Mouse (Mus musculus) stomach, embryonic 14.5 days (tissue): ENCODE measurements around the gene Fam219b. TPM values are rescaled to one million over a fixed set of nuclear protein-coding genes. Genes with fewer than 3 reads are reported as not detected.

ENCODE experiments used
- ATAC-seq: fragments of 200-750 bp; cut with Nextera tagmentation; 2 replicates; pipeline ENCODE4 v1.8.0; 2017; ENCODE audit warnings: low read depth, moderate TSS enrichment; ENCODE audit not compliant: insufficient number of reproducible peaks, insufficient read depth, low FRiP score
- H3K27ac ChIP-seq: fragments of 300-500 bp; sonication (generic); 2 replicates; pipeline ENCODE4 v1.5.1; 2014; ENCODE audit warnings: mild to moderate bottlenecking, low read length, moderate library complexity, mixed read lengths
- H3K27me3 ChIP-seq: fragments of 300-500 bp; sonication (generic); 2 replicates; pipeline ENCODE4 v1.6.1; 2014; ENCODE audit warnings: low read length, control low read depth, mixed read lengths; ENCODE audit not compliant: control insufficient read depth, insufficient read depth
- H3K36me3 ChIP-seq: fragments of 300-500 bp; sonication (generic); 2 replicates; pipeline ENCODE4 v1.6.1; 2014; ENCODE audit warnings: mild to moderate bottlenecking, control low read depth, low read length, moderate library complexity, mixed read lengths; ENCODE audit not compliant: control insufficient read depth, insufficient read depth
- H3K4me1 ChIP-seq: fragments of 300-500 bp; sonication (generic); 2 replicates; pipeline ENCODE4 v1.6.1; 2014; ENCODE audit warnings: low read length, control low read depth, mixed read lengths; ENCODE audit not compliant: control insufficient read depth, insufficient read depth
- H3K4me2 ChIP-seq: fragments of 300-500 bp; sonication (generic); replicated peaks from 2 replicates; pipeline ENCODE4 v1.6.1; 2014; ENCODE audit warnings: low read depth, low read length, control low read depth
- H3K4me3 ChIP-seq: fragments of 300-500 bp; sonication (generic); 2 replicates; pipeline ENCODE4 v1.5.1; 2014; ENCODE audit warnings: low read depth, low read length, control low read depth
- H3K9ac ChIP-seq: fragments of 300-500 bp; sonication (generic); replicated peaks from 2 replicates; pipeline ENCODE4 v1.6.1; 2014; ENCODE audit warnings: low read depth, mild to moderate bottlenecking, control low read depth, low read length, moderate library complexity, mixed read lengths
- H3K9me3 ChIP-seq: fragments of 300-500 bp; sonication (generic); 2 replicates; pipeline ENCODE4 v1.6.1; 2016; ENCODE audit warnings: low read depth, low read length, control low read depth; ENCODE audit not compliant: control insufficient read depth
- WGBS: fragments of 180-500 bp; shearing (Covaris S2); extraction: QIAGEN DNeasy Blood & Tissue Kit; methylation state at CpG from one replicate; pipeline ENCODE4 v1.1.7; 2014; 5-methylcytosine and 5-hydroxymethylcytosine counted together
- polyA plus RNA-seq: library from polyadenylated mRNA; unstranded; fragments of >200 nt; fragmentation: Nextera tagmentation; extraction: Ambion mirVana; gene quantifications from 2 replicates; pipeline ENCODE4 v1.2.1, GENCODE M21; 2014

Fam219b gene
- polyA plus RNA-seq, 1 experiment from 2014 or later = 23.6 TPM

DNA sequence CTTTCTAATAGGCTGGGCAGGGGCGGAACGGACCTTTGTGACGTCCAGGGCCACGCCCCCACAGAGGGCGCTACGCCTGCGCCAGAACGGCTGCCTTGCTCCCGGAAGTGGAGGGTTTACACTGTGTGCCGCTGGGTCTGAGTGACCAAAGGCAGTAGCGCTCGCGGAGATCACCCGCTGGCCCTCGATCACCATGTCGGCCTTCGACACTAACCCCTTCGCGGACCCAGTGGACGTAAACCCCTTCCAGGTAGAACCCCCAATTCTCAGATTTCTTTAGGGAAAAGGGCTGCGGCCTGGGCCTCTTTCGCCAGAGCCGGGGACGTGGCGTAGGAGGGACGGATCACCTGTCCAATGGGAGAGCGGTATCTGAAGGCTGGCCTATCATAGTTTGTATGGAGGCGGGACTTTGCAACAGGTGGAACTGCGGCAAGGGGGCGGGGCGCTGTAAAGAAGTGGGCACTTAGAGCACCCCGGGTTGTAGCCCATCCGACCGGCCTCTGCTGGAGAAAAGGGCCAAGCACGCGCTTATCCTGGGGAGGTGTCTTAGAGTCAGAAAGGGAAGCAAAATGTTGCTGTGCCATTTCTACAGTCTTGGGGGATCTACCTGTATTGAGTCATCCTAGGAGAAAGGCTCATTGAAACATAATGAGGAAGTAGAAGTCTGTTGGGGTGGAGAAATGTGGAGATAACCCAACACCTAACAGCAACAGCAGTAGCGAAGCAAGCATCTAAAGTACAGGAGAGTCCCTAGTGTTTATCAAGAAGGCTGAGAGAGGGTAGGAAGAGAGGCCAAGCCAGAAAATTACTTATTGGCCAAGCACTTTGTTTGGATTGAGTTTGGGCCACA, 23.8 kb downstream of the Fam219b start, which contains the start of gene Scamp2:
Scamp2 (plus strand) TSS at position 83 of the 850 bp plus-strand sequence.
- Histone ChIP-seq H3K4me1 (peaks cover 32% of the 10 kb centered on the region), H3K27ac (peak within 1 kb of the TSS; percentile 82; the same call in 1 of the 2 replicates), H3K4me3 (peak within 1 kb of the TSS; percentile 50), H3K4me2 (peak within 1 kb of the TSS; percentile 83), H3K27me3 (no peaks in the 10 kb centered on the region), H3K9me3 (no peaks in the 10 kb centered on the region), H3K9ac (peak within 1 kb of the TSS; percentile 15), H3K36me3 (no peaks in the 10 kb centered on the region)
- WGBS = 1% methylated on average over 37 of the region's 37 CpGs
- ATAC-seq = peak; percentile 98

DNA sequence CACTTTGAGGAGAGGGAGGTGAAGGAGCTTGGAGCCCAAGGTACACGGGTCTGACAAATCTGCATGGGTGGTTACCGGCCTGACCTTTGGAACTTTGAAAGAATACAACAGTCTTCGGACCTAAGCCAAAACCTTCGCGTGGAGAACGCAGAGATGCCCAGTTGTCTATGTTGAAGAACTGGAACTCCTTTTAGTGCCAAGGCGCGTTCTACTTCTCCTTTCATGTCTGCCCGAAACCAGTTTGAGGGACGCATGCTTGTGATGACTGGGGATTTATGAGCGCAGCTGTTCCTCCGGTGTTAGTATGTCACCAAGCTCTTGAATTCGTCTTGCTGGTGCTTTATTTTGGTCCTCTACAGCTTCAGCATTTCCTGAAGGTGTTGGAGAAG, 24.4 kb downstream of the Fam219b start:
- H3K36me3 ChIP-seq = no peaks in the 10 kb centered on the region
- peak overlapping the region; percentile 83 for H3K4me2 ChIP-seq
- H3K27ac ChIP-seq = peak overlapping the region; percentile 82; the same call in 1 of the 2 replicates
- peak overlapping the region; percentile 50 for H3K4me3 ChIP-seq
- H3K9me3 ChIP-seq = no peaks in the 10 kb centered on the region
- WGBS = 78% methylated on average over 13 of the region's 13 CpGs
- no peak overlapping the region for H3K9ac ChIP-seq
- no peak for ATAC-seq
- no peaks in the 10 kb centered on the region for H3K27me3 ChIP-seq
- peaks cover 34% of the 10 kb centered on the region for H3K4me1 ChIP-seq

DNA sequence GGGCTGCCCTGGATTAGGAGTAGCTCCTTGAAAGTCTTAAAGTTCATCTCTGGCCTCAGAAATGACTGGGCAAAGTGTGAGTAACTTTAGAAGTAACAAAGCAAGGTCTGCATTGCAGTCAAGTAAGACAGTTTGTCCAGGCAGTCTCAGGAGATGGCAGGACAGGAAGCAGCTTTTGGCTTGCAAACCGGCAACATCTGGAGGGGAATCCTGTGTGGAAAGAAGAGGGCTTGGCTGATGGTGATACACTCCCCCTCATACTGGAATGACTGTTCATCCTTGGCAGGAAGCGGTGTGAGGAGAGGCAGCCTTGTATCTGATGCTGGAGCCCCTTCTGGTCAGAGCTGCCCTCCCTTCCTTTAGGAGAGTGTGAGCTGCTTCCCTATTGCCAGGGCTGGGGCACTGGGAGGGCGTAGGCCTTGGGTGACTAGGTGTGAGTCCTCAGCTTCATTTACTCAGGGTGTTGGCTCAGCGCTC, 25.6 kb downstream of the Fam219b start:
- Histone ChIP-seq H3K9me3 (no peaks in the 10 kb centered on the region), H3K36me3 (no peaks in the 10 kb centered on the region; the same call in 1 of the 2 replicates), H3K4me3 (peak overlapping the region; percentile 4; the same call in 1 of the 2 replicates), H3K4me1 (peaks cover 40% of the 10 kb centered on the region), H3K4me2 (peak overlapping the region; percentile 83), H3K9ac (no peak overlapping the region), H3K27ac (peak overlapping the region; percentile 82), H3K27me3 (no peaks in the 10 kb centered on the region)
- 50% methylated on average over 4 of the region's 4 CpGs for WGBS
- peak; percentile 70; the same call in 1 of the 2 replicates for ATAC-seq

DNA sequence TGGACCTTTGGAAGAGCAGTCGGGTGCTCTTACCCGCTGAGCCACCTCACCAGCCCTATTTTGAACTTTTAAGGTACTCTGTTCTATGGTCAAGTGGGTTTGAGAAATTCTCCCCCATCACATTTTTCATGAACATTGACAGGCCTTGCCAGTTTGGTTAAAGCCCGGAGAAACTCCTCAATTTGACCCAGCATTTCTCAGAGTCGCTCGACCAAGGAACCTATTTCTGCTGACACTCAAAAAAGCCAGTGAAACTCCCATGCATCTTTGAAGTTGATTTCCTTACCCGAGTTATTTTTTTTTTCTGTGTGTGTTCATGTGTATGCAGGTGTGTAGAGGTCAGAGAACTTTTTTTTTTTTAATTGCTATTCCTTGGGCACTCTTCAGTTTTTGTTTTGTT, 27.3 kb downstream of the Fam219b start:
- Histone ChIP-seq H3K27me3 (no peaks in the 10 kb centered on the region), H3K4me1 (peaks cover 40% of the 10 kb centered on the region), H3K4me2 (no peak overlapping the region), H3K9me3 (no peaks in the 10 kb centered on the region), H3K27ac (no peak overlapping the region), H3K9ac (no peak overlapping the region), H3K4me3 (no peak overlapping the region), H3K36me3 (peaks cover 11% of the 10 kb centered on the region; the same call in 1 of the 2 replicates)
- WGBS = 84% methylated on average over 6 of the region's 6 CpGs
- ATAC-seq = no peak

DNA sequence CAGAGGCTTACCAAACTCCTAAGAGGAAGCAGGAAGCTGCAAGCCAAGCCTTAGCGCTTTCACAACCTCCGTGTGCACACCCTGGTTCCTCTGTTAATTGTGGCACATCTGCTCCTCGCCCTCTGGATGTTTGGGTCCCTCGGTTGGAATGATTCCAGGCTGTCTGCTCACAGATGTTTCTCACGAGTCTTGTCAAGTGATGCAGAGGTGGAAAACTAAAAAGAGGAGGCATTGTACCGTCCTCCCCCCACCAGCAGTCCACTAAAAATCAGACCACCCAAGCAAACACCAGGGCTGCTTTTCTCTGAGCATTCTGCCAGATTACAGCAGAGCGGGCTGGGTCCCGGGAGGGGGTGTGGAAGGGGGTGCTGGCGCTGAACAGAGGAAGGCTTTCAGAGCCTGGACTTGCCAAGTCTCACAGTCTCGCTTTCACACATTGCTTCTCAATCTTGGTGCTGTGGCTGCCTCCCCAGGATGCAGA, 28.5 kb downstream of the Fam219b start:
- Histone ChIP-seq H3K9ac (no peak overlapping the region), H3K27ac (peak overlapping the region; percentile 46; the same call in 1 of the 2 replicates), H3K4me2 (no peak overlapping the region), H3K27me3 (no peaks in the 10 kb centered on the region), H3K4me3 (no peak overlapping the region), H3K4me1 (peaks cover 35% of the 10 kb centered on the region), H3K36me3 (peaks cover 12% of the 10 kb centered on the region; the same call in 1 of the 2 replicates), H3K9me3 (no peaks in the 10 kb centered on the region)
- WGBS = 37% methylated on average over 10 of the region's 10 CpGs
- ATAC-seq = no peak

DNA sequence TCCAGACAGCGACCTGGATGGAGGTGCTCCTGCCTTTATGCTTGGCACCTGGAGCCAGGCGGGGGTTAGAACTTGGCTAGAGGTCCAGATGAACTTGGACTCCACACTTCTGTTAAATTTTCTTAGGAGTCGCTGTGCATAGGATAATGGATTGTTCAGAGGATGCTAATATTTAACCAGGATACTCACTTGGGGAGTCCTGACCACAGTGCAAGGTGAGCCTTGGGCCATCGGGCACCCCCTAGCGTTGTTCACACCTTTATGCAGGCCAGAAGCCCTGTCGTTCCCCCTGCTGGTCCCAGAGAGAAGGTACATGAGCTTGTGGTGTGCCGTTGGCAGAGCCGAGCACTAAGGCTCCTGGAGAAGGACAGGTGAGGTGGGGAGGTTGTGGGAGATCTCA, 29.5 kb downstream of the Fam219b start:
- Histone ChIP-seq H3K36me3 (peaks cover 14% of the 10 kb centered on the region; the same call in 1 of the 2 replicates), H3K27me3 (no peaks in the 10 kb centered on the region), H3K27ac (no peak overlapping the region), H3K4me2 (no peak overlapping the region), H3K9me3 (no peaks in the 10 kb centered on the region), H3K4me1 (peaks cover 29% of the 10 kb centered on the region), H3K9ac (no peak overlapping the region), H3K4me3 (no peak overlapping the region)
- ATAC-seq = no peak
- 49% methylated on average over 8 of the region's 8 CpGs for WGBS

DNA sequence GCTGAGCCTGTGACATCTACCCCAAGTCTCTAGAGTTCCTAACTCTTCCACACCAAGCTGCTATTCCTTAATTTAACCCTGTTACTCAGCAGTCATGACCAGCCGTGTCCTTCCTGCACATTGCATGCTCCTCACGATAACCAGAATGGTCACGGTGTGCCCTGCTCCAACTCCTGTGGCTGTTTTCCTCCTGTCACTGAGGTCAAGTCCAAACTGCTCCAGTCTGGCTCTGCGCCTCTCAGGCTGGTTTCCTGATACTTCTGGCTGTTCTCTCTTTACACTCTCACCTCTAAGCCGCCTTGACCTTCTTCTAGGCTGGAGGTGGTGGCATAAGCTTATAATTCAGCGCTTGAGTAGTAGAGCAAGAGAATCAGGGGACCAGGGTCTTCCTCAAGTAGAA, 31.2 kb downstream of the Fam219b start:
- H3K4me2 ChIP-seq = no peak overlapping the region
- H3K4me3 ChIP-seq = no peak overlapping the region
- WGBS = 92% methylated on average over 6 of the region's 6 CpGs
- no peaks in the 10 kb centered on the region for H3K9me3 ChIP-seq
- ATAC-seq = no peak
- peaks cover 16% of the 10 kb centered on the region for H3K4me1 ChIP-seq
- no peak overlapping the region for H3K27ac ChIP-seq
- peaks cover 14% of the 10 kb centered on the region; the same call in 1 of the 2 replicates for H3K36me3 ChIP-seq
- H3K9ac ChIP-seq = no peak overlapping the region
- H3K27me3 ChIP-seq = no peaks in the 10 kb centered on the region

DNA sequence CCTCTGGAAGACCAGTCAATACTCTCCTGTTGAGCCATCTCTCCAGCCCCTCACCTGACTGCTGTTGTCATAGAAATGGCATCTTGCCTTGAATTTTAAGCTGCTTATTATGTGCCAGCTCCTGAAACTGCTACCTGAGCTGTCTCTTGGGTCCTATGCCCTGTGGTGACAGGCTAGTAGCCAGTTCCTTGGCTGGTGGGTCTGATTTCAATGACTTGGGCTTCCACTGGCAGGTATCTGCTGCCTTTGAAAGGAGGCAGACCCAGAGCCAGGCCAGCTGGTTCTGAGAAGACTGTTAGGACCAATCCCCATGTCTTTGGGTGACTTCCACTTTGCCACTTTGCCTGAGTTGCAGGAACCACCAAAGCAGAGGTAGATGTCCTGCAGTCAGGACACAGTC, 37.1 kb downstream of the Fam219b start:
- Histone ChIP-seq H3K27me3 (no peaks in the 10 kb centered on the region), H3K9ac (no peak overlapping the region), H3K4me3 (no peak overlapping the region), H3K4me2 (no peak overlapping the region), H3K9me3 (no peaks in the 10 kb centered on the region), H3K36me3 (peaks cover 12% of the 10 kb centered on the region; the same call in 1 of the 2 replicates), H3K27ac (no peak overlapping the region), H3K4me1 (no peaks in the 10 kb centered on the region)
- no peak for ATAC-seq
